Mouse (Mus musculus): ENCODE data around the gene Mfsd5.
A peak's percentile ranks its signal among the peaks of the same experiment; 100 is the strongest.

The Mfsd5 gene

DNA sequence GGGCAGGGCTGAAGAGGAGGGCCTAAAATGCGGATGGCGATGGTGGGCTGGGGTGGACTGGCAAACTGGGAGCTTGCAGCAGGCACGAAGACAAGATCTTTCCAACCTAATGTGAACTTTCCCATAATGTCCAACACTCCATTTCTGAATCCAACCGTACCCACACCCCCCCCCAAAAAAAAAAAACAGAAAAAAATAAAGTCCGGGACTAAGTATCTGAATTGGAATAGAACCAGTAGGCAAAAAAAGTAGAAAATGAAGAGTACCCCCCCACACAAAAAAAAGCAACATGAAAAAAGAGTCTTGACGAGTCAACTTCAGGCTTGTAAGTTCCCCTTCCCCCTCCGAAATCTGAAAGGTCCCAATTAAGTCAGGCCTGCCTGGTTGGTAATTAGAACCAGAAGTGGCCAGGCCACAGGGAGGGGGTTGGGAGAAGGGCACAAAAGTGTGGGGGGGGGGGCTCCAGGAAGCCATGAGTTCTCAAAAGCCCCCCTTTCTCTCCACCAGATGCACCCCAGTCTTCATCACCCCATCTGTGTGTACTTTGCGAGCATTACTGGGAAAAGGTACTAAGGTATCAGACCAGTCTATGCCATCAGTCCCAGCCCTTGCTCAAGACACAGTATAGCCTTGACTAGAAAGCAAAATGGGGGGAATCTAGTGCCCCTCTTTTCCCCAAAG is 31.0 kb upstream of the Mfsd5 start:
- DNase-seq: peak; percentile 31

DNA sequence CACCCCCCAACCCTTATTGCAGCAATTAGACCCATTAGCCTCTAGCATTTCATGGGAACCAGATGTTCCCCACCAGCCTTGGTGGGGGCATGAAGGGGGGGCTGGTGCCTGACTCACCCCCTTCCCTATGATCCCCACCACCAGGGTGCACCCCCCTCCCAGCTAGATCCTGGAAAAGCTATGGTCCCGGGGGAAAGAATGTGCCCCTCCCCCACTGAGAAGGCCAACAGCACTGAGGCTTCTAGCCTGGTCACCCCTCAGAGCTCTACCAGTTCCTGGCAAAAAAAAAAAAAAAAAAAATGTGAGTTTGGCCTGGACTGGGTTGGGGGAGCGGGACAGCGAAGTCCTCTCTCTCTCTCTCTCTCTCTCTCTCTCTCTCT is 30.5 kb upstream of the Mfsd5 start:
- DNase-seq: peak; percentile 69

DNA sequence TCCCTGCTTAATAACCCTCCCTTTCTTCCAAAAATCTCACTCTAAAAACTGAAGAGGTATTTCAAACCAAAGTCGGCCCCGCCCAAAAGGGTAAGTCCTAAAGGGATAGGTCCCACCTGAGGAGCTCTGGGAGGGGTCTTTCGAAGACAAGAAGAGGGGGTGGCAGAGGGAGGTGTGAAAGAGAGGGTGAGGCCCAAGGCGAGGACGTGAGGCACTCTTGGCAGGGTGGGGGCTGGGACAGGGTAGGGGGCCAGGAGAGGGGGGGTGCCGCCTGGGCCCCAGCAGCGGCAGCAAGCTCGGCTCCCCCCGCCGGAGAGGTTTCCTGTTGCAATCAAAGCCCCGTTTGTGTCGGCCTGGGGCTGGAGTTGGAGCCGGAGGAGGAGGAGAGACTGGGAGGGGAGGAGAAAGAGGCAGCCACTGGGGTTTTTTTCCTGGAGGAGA is 30.0 kb upstream of the Mfsd5 start:
- peak; percentile 80 for DNase-seq

DNA sequence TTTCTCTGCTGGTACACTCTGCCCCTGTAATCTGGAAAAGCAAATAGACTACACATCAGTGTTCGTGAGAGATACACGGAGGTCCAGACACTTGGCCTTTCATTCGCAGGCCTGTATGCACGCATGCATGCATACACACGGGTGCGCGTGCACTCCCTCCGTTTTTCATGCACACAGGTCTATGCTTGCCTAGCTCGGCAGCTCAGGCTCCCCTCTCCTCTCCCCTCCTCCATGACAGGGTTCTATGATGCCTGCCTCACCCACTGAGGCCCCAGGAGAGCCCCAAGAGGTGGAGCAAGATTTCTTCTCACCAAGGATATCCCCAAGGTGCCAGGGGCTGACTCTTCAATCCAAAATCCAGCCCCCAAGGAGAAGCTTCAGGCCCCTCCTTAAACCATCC is 29.3 kb upstream of the Mfsd5 start:
- DNase-seq: no peak

DNA sequence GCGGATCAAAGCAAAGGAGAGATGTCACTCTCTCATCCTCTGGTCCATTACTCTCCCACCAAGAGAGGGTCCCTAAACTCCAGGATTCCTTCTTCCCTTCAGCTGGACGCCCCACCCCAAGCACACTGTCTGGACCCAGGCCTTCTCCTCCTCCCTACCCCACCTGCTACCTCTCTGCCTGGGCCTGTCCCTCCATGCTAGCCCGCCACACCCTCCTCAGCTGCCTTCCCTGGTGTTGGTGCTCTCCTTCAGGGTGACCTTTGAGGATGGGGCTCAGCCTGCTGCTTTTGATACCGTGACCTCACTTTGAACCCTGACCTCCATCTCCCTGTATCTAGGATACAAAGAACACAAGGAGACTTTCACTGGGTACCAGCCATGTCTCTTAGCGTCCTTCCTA is 28.7 kb upstream of the Mfsd5 start:
- no peak for DNase-seq

DNA sequence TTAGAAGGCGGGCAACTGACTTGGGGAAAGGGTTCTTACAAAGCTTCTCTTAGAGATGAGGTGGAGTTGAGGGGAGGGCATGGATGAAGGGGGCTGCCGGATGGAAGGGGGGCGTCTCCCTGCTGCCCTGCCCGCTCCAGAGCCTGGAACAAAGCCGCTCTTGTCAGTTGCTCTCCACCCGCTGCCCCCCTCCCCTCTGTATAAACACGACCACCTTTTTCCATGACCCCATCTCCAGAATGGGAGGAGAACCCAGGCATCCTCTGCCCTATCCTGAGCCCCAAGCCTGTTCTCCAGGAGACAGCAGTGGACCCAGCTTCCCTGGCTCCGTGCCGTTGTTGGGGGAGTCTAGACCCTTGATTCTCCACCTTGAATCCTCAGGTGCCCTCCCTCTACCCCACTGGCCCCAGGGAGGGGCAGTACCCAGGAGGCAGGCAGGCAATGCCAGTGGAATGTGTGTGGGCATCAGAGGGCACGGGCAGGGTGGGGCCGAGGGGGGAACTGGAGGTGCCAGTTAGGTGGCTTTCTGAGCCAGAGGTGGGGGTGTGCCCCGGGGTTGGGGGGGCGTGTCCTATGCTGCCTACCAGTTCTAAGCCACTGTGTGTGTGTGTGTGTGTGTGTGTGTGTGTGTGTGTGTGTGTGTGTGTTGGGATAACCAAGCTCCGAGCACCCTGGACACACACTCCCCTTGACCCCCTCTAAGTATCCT is 23.6 kb upstream of the Mfsd5 start:
- peak; percentile 76 for DNase-seq

DNA sequence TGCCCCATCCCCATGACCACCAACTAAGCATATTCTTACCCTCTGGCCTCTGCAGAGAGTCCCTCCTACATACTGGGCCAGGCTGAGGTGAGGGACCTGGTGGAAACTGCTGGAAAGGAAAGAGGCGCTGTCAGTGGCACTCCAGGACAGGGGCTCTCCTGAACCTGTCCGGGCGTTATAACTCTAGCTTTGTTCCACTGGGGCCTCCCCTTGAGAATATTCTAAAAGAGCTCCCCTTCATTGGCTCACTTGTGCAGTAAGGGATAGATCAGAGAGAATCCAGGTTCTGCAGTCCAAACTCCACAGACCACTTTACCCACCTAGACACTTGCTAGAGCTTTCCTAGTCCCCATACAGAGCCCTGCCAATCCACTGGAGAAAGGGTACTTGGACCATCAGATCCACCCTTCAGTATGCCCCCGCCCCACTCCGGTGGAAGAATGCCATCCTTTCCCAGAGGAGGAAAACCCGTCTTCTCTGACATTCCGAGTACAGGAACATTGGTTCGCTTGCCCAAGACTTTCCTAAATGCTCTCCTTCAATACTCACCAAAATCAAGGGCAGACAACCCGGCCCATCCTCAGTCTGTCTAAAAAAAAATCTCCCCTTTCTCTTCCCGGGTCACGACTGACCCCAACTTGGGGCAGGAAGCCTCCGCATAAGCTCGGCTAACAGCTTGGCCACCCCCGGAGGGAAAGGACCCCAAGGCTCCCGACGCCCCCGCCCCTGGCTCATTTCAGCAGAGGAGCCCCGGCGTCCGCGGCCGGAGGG is 22.6 kb upstream of the Mfsd5 start:
- DNase-seq: peak; percentile 47

DNA sequence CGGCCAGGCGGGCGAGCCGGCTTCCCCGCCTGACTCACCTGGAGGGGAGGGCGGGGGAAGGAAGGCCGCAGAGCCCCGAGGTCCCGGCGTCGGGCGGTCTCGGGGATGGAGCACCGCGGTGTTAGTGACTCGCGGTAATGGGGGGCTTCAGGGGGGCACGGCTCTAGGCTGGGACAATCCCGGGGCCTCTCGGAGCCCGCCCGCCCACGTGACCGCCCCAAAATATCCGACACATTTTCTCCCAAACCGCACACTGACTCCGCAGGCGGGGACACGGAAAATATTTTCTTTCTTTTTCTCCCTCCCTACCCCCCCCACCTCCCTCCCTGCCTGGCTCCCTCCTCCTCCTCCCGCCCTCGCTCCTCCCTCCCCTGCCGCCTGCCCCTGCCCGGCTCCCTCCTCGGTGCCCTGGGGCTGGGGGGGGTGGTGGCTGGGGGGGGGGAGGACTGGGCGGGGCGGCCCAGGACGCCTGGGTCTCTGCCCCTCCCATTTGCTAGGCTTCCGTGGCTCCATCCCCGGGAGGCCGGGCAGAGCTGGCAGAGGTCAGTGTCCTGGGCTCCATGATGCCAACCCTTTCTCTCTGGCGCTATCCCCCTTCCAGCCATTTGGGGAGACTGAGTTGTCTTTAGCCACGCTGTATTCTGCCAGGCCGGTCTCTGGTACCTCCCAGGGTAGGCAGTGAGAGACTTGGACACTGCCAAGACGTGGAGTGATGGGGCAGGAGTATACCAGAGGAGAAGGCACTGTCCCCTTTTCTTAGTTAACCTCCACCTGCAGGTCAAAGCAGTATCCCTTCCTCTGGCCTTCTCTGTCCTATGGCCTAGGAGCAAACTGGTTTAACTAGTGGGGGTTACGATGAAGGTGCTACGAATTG is 21.8 kb upstream of the Mfsd5 start, which contains the start of gene Rarg:
Gene Rarg, minus strand, starts transcription at position 316 of the 874 bp plus-strand sequence.
- DNase-seq: peak; percentile 73

DNA sequence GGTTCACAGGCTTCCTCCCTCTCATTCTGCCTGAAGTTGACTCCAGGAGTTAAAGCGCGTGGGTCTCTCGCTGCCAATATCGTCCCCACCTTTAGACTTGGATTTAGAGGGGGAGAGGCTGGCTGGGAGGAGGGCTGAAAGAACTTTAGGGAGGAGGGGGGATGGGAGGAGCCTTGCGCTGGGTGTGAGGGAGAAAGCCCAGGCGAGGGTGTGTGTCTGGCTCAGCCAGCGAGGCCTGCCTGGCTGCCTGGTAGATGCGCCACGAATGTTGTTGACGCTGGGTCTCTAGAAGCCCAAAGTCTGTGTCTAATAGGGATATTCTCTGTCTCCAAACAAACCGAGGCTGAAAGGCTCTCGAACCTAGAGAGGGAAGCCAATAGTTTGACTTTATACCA is 21.2 kb upstream of the Mfsd5 start:
- peak; percentile 74 for DNase-seq

DNA sequence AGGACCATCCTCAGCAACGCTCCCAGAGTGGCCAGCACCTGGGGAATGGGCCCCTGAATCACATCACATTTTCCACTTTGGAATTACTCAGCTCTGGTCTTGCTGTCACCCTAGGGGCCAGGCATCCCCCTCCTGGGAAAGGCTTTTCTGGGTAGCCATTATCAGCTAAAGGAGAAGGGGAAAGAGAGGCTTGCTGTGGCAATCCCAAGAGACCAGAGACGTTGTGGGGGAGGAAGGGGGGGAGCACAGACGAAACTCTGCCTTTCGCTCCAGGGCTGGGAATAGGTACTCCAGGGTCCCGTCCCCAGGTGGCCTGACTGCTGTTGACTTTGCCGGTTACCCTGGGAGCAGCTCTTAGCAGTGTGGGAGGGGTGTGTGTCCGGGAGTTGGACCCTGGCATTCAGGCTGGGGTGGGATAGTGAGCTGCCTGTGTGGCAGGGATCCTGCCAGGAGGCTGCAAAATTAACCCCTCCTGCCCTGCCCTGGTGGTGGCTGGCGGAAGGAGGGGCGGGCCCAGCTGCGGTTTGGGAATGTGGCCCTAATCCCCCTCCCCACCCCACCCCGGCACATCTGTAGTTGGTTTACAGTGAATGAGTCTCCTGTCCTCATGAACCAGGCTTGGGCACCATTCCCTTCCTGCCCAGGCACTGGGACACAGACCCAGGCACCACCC is 20.5 kb upstream of the Mfsd5 start:
- DNase-seq: no peak

DNA sequence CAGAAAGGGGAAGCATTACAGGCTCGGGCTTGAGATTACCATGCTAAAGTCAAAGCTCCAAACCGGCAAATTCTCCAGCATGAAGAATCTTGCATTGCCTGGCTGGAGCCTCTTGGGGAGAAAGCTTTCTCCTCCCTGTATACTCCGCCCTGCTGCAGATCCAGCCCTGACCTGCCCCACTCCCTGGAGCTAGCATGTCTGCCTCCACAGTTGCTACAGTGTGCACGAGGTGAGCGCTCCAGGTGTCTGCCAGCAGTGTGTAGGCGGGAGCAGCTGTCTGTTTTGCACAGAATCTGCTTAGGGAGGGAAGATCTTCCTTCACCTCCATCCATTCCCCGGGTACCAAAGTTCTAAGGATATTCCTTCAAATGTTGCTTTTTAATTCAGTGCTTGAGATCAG is 16.7 kb upstream of the Mfsd5 start:
- DNase-seq: no peak

DNA sequence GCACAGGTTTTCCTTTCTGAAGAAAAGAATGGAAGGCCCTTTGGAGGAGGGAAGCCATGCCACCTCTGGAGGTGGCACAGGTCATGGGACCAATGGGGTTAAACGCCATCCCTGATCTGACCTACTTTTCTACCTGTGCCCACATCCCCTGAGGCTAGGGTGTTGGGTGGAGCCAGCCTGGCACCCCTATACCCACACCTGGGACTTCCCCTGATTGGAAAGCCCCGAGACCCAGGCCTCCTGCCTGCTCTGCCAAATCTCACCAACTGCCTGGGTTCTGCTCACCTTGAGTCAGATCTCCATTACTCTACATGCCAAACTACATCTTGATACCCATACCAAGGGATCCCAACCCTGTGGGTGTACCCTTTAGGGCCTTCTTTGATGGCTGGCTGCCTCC is 16.2 kb upstream of the Mfsd5 start:
- DNase-seq: no peak

DNA sequence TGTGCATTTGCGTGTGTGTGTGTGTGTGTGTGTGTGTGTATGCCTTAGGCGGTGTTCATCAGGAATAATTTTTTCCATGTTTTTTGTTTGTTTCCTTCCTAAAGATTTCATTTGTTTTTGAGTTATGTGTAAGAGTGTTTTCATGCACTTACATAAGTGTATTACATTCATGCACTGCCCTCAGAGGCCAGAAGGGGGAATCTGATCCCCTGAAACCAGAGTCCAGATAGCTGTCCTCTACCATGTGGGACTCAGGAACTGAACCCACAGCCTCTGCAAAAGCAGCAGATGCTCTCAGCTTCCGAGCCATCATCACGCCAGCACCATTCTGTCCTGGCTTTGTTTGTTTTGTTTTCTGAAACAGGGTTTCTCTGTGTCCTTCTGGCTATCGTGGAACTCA is 13.7 kb upstream of the Mfsd5 start:
- no peak for DNase-seq

DNA sequence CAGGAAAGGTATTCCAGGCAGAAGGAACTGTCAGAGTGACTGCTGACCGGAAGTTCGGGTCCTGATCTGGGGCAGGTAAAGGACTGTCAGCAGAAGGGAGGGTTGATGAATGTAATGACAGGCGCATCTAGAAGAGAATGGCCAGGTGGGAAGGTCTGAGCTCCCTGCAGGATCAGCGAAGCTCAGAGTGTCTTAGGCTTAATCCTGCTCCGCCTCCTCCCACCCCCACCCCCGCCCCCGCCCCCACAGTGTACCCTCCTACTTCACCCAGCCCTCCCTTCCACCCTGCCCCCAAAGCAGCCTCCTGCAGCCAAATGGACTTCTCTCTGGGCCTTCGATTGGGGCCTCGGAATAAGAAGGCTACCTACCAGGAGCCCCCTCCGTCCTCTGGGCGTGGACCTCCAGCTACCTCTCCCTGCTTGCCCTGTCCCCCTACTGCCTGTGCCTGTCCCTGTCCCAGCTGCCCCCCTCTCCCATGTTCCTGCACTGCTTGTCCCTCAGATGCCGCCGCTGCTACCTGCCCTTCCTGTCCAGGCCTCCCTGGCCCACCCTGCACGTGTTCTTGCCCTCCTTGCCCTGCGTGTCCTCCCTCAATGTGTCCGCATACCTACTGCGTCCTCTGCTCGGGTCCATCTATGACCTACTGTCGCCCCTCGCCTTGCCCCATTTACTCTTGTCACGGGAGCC is 8.8 kb upstream of the Mfsd5 start, which contains the start of gene Gm9918:
Gene Gm9918, plus strand, starts transcription at position 290 of the 687 bp plus-strand sequence.
- DNase-seq: no peak

DNA sequence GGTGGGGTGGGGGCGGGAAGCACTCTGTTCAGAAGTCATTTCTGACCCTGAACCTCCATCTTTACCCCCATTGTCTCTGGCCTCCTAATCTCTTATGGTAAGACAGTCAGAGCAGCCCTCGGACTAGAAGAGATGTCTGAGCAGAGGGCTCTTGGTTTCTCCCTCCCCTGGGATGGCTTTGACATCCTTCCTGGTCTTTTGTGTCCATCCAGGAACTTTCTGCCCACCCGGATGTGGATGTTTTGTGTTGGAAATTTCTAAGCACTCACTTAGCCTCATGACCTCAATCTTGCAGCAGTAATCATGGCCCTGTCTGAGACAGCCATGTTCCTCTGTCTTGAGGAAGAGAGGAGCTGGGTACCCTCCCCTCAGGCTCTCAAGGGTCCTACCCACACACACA is 7.8 kb upstream of the Mfsd5 start:
- DNase-seq: peak; percentile 34

DNA sequence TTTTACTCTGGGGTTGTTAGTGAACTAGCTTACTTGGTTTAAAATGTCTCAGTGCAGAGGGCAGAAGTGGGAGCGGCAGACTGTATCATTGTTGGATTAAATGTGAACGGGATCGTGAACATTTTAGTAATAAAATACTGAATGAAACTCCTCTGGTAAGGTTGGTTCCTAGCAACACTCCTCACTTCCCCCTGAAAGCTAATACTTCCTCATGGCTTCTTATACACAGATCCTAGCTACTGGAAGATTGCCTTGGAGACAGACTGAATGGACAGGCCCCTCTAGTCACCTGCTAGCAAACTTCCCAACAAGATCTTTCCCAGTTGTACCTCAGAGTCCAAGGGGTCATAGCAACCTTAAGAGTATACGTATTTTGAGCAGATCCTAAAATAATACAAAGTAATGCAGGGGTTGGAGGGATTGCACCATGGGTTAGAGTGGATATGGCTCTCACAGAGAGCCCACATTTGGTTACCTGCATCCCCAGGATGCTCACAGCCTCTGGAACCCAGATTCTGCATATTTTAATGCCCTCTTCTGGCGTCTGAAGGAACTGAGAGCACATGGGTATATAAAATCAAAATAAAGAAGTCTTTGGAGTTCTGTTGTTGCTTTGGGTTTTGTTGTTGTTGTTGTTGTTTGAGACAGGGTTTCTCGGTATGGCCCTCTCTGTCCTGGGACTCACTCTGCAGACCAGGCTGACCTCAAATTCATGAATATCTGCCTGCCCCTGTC is 5.1 kb upstream of the Mfsd5 start:
- DNase-seq: no peak

DNA sequence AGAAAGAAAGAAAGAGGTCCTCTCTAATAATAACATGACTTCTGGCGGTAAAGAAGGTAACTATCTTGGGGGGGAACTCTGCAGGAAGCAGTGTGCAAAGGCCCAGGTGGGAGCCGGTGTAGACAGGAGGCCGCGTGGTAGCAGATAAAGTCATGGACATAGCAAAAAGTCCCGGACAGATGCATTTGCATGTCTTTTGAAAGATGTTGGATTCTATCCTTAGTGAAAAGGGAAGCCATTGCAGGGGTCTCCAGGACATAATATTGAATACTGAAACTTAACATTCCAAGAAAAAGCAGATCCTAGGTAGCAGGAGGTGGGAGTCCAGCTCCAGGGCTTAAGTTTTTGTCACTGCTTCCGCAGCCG is 545 bp upstream of the Mfsd5 start:
- no peak for DNase-seq

DNA sequence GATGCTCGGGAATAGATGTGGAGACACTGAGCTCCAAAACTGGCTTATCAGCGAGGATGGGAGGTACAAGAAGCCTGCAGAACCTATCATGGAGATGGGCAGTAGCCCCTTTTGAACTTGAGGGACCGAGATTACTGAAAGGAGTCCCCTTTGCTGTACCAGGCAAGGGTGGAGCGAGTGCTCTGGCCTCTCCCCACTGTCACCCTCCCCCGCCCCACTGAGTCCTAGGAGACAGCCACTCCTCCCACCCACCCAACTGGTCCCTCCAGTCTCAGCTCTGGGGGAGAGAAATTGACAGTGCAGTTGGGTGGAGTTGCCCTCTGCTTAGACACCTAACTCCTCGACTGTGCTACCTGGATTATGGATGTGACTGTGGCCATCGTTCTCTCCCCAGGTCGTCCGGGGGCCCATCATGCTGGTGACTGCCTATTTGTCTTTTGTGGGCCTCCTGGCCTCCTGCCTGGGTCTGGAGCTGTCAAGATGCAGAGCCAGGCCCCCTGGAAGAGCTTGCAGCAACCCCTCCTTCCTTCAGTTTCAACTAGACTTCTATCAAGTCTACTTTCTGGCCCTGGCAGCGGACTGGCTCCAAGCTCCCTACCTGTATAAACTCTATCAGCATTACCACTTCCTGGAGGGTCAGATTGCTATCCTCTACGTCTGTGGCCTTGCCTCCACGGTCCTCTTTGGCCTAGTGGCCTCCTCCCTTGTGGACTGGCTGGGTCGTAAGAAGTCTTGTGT is 698 bp downstream of the Mfsd5 start:
- DNase-seq: peak; percentile 26

DNA sequence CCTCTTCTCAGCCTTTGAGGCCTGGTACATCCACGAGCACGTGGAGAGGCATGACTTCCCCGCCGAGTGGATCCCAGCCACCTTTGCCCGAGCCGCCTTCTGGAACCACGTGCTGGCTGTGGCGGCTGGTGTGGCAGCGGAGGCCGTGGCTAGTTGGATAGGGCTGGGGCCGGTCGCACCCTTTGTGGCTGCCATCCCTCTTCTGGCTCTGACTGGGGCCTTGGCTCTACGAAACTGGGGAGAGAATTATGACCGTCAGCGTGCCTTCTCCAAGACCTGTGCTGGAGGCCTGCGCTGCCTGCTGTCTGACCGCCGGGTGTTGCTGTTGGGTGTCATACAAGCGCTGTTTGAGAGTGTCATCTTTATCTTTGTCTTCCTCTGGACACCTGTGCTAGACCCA is 1.4 kb downstream of the Mfsd5 start:
- peak; percentile 31 for DNase-seq

Data from kidney, postnatal 10 days (tissue).